Mouse (Mus musculus): ENCODE data around the gene Ppih. TPM values are rescaled to one million over a fixed set of nuclear protein-coding genes. Genes with fewer than 3 reads are reported as not detected.

Gene Ppih
- total and polyA plus RNA-seq, 3 experiments: 140 to 246 (median 199) TPM

DNA sequence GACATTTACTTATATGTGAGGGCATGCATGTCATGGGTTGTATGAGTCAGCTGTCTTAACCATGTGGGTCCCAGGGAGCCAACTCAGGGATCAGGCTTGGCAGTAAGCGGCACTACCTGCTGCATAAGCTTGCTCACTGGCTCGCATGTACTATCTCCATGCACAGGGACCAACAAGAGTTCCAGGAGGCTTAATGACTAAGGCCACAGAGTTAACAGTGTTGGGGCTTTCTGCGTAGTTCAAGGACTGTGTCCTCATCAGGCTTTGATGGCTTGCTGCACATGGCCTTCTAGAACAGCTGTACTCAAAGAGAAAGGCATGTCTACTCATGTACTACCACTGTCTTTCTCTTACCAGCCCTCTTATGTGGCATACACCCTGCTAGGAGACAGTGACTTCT, 19.6 kb downstream of the Ppih start:
- Histone ChIP-seq H3K36me3 (ENCODE audit: control insufficient read depth in 1 of 2, insufficient read depth in 2 of 2, low read length in 2 of 2) (no peaks in the 10 kb centered on the region), H3K4me1 (ENCODE audit: control insufficient read depth in 1 of 2, insufficient read depth in 2 of 2, low read length in 2 of 2) (no peaks in the 10 kb centered on the region), H3K4me3 (ENCODE audit: control insufficient read depth in 1 of 2, insufficient read depth in 1 of 2, low read depth in 2 of 2, low read length in 2 of 2) (no peak overlapping the region)

DNA sequence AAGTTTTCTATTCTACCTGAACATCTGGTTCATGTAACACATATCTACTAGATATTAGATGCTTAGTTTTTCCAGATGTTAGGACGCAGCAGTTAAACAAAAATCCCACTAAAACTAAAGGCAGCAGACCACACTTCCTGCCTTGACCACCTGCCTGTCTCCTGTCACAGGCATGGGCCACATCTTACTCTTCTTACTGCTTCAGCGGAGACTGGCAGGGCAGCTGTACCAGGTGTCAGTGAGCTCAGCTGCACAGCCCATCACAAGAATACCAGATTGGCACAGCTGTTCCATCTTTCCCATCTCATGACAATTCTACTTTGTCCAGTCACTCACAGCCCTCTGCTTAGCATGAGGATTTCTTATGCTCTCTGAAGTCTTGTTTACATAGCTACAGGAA, 23.0 kb downstream of the Ppih start:
- H3K4me1 ChIP-seq (ENCODE audit: control insufficient read depth in 1 of 2, insufficient read depth in 2 of 2, low read length in 2 of 2): peaks cover 0 to 5% of the 10 kb centered on the region in 2 experiments; a peak in 2 of 4 replicates

More for the DNA sequence above, 19.6 kb downstream of the Ppih start:
- Histone ChIP-seq H3K27ac (ENCODE audit: control insufficient read depth, low read depth, low read length) (no peak overlapping the region), H3K9me3 (replicated peaks; ENCODE audit: insufficient read depth, low read length) (no peaks in the 10 kb centered on the region), H3K79me2 (ENCODE audit: control insufficient read depth, insufficient read depth, low read length, poor library complexity) (no peaks in the 10 kb centered on the region), H3K27me3 (ENCODE audit: control insufficient read depth in 1 of 2, insufficient read depth in 2 of 2, low read length in 2 of 2) (no peaks in the 10 kb centered on the region), H3K9ac (ENCODE audit: control insufficient read depth, low read depth, low read length, poor library complexity, severe bottlenecking) (no peak overlapping the region)
- DNase-seq (ENCODE audit: low read depth, low spot score): no peak
- TF ChIP-seq USF1 (IDR thresholded peaks at IDR 0.05; ENCODE audit: low read depth, low read length): no peak
- no peak for TF ChIP-seq CHD1 (IDR thresholded peaks at IDR 0.05; ENCODE audit: low read depth, low read length)
- no peak for TF ChIP-seq USF2 (IDR thresholded peaks at IDR 0.05; ENCODE audit: borderline replicate concordance in 1 of 2, insufficient read depth in 1 of 2, low read depth in 1 of 2, low read length in 2 of 2)
- TF ChIP-seq POLR2AphosphoS2 (IDR thresholded peaks at IDR 0.05; ENCODE audit: low read length): no peak
- no peak for TF ChIP-seq GABPA (IDR thresholded peaks at IDR 0.05; ENCODE audit: low read depth, low read length)
- TF ChIP-seq MXI1 (IDR thresholded peaks at IDR 0.05; ENCODE audit: low read depth, low read length): no peak
- no peak for TF ChIP-seq POLR2A (IDR thresholded peaks at IDR 0.05; ENCODE audit: control insufficient read depth in 1 of 2, insufficient read depth in 1 of 2, low read depth in 1 of 2, low read length in 2 of 2, poor library complexity in 1 of 2)
- TF ChIP-seq SMC3 (IDR thresholded peaks at IDR 0.05; ENCODE audit: low read depth, low read length): no peak
- TF ChIP-seq SIN3A (IDR thresholded peaks at IDR 0.05; ENCODE audit: low read length): no peak
- TF ChIP-seq MAZ (IDR thresholded peaks at IDR 0.05; ENCODE audit: low read depth, low read length): no peak
- TF ChIP-seq BHLHE40 (IDR thresholded peaks at IDR 0.05; ENCODE audit: borderline replicate concordance, low read depth, low read length): no peak
- no peak for TF ChIP-seq MAFK (IDR thresholded peaks at IDR 0.05; ENCODE audit: borderline replicate concordance, low read depth, low read length)
- TF ChIP-seq ETS1 (IDR thresholded peaks at IDR 0.05; ENCODE audit: low read depth, low read length): no peak
- no peak for TF ChIP-seq MAX (IDR thresholded peaks at IDR 0.05; ENCODE audit: low read length)
- TF ChIP-seq KAT2A (conservative IDR thresholded peaks at IDR 0.05; ENCODE audit: low read depth, low read length): no peak
- no peak for TF ChIP-seq GATA1 (IDR thresholded peaks at IDR 0.05; ENCODE audit: low read depth, low read length)
- no peak for TF ChIP-seq ZKSCAN1 (IDR thresholded peaks at IDR 0.05; ENCODE audit: low read depth, low read length)
- no peak for TF ChIP-seq NRF1 (IDR thresholded peaks at IDR 0.05; ENCODE audit: insufficient read depth, low read depth, low read length, poor library complexity, severe bottlenecking)
- TF ChIP-seq UBTF (IDR thresholded peaks at IDR 0.05; ENCODE audit: borderline replicate concordance, insufficient read depth, low read depth, low read length): no peak
- no peak for TF ChIP-seq POLR2AphosphoS5 (IDR thresholded peaks at IDR 0.05; ENCODE audit: borderline replicate concordance, low read depth, low read length)

More for the DNA sequence above, 23.0 kb downstream of the Ppih start:
- peaks cover 27% of the 10 kb centered on the region for H3K79me2 ChIP-seq (ENCODE audit: control insufficient read depth, insufficient read depth, low read length, poor library complexity)
- DNase-seq (ENCODE audit: low read depth, low spot score): no peak
- H3K9ac ChIP-seq (ENCODE audit: control insufficient read depth, low read depth, low read length, poor library complexity, severe bottlenecking): no peak overlapping the region
- TF ChIP-seq ZNF384 (IDR thresholded peaks at IDR 0.05; ENCODE audit: low read depth, low read length): no peak
- TF ChIP-seq SMC3 (IDR thresholded peaks at IDR 0.05; ENCODE audit: low read depth, low read length): no peak
- no peak for TF ChIP-seq MEF2A (IDR thresholded peaks at IDR 0.05; ENCODE audit: extremely low read depth, insufficient replicate concordance, low read depth, low read length, poor library complexity, severe bottlenecking)
- no peak for TF ChIP-seq TBP (IDR thresholded peaks at IDR 0.05; ENCODE audit: low read depth, low read length)
- H3K4me3 ChIP-seq (ENCODE audit: control insufficient read depth in 1 of 2, insufficient read depth in 1 of 2, low read depth in 2 of 2, low read length in 2 of 2): no peak overlapping the region
- no peaks in the 10 kb centered on the region for H3K9me3 ChIP-seq (replicated peaks; ENCODE audit: insufficient read depth, low read length)
- no peak overlapping the region for H3K27ac ChIP-seq (ENCODE audit: control insufficient read depth, low read depth, low read length)
- H3K36me3 ChIP-seq (ENCODE audit: control insufficient read depth in 1 of 2, insufficient read depth in 2 of 2, low read length in 2 of 2): no peaks in the 10 kb centered on the region
- H3K27me3 ChIP-seq (ENCODE audit: control insufficient read depth in 1 of 2, insufficient read depth in 2 of 2, low read length in 2 of 2): no peaks in the 10 kb centered on the region
